Mouse (Mus musculus): Measurements from ENCODE around the gene Tdrd6.

- no peak for TF ChIP-seq POLR2A (IDR thresholded peaks at IDR 0.05; ENCODE audit: control insufficient read depth, low read depth, low read length)
- no peak for TF ChIP-seq CTCF (IDR thresholded peaks at IDR 0.05; ENCODE audit: control insufficient read depth, insufficient read depth, insufficient replicate concordance, low read depth, low read length)
Measured at GRCm38 (mm10) chr17:43651314-43652046, 21.4 kb upstream of the Tdrd6 start.

Data from testis, adult 2 months (tissue).